Mouse (Mus musculus): ENCODE measurements around the gene Mapk12. TPM values are rescaled to one million over a fixed set of nuclear protein-coding genes. Genes with fewer than 3 reads are reported as not detected.

Gene Mapk12
- polyA plus RNA-seq, 1 experiment, result 2.4 TPM

DNA sequence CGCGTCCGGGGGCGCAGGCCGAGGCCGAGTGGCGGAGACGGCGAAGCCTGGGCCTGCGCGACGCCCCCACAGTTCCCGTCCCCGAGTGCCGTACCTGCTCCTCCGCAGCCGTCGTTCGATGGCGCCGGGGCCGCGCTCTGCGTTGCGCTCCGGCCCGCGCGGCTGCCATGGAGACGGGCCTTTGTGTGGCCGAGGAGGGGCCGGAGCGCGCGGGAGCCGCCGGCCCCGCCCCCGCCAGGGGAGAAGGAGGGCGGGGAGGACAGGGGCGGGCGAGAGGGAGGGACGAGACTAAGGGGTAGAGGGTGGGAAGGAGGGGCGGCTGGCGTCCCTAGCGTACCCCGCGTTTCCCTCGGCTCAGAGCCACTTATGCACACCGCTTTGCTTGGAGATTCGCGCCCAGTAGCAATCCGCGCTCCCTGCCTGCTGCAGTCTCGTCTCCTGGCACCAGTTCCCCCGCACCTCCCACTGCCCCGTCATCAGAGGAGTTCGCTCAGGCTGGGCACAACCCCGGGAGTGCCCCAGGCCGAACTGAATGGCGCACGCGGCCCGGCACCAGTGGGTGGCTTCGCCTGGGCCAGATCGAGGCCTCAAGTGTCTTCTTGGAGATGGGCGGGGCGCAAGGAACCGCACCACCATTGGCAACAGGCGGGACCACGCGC lies 40.2 kb upstream of the Mapk12 start, which contains the start of gene Plxnb2:
Plxnb2 (minus strand) TSS at position 218 of the 659 bp plus-strand sequence.
- Histone ChIP-seq H3K27ac (ENCODE audit: insufficient read depth, low read depth, low read length) (peak within 1 kb of the TSS; percentile 100), H3K4me3 (ENCODE audit: low read depth, low read length) (peak within 1 kb of the TSS; percentile 89), H3K27me3 (ENCODE audit: control insufficient read depth, insufficient read depth, low read length) (no peaks in the 10 kb centered on the region), H3K36me3 (ENCODE audit: control insufficient read depth, insufficient read depth, low read length) (no peaks in the 10 kb centered on the region), H3K4me1 (ENCODE audit: control insufficient read depth, insufficient read depth, insufficient read length, low read length) (peaks cover 36% of the 10 kb centered on the region)
- peak; percentile 56; the same call in 1 of the 2 replicates for TF ChIP-seq POLR2A (IDR thresholded peaks at IDR 0.05; ENCODE audit: low read depth, low read length)
- no peak for TF ChIP-seq CTCF (IDR thresholded peaks at IDR 0.05; ENCODE audit: extremely low read depth, insufficient read length, insufficient replicate concordance, low read depth, low read length)
- 1% methylated on average over 69 of the region's 72 CpGs for WGBS

DNA sequence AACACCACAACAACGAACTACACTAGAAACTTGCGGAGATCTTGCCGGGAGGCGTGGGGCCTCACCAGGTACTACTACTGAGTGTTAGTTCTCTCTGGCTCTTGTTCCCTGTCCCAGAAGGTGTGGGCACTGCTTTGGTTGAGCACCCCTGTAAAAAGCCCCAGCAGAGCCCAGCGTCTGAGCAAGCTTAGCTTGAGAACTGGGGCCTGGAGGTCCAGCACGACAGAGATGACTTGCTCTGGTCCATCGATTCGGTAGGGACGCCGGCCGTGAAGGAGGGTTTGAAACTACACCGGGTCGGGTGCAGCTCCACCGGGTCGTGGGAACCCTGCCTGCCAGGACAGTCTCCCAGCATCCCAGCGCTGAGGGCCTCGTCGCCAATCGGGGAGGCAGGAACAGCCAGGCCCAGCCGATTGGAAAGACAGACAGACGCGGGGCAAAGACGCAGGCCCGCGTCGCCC lies 39.6 kb upstream of the Mapk12 start:
- Histone ChIP-seq H3K4me3 (ENCODE audit: low read depth, low read length) (peak overlapping the region; percentile 89), H3K36me3 (ENCODE audit: control insufficient read depth, insufficient read depth, low read length) (no peaks in the 10 kb centered on the region), H3K4me1 (ENCODE audit: control insufficient read depth, insufficient read depth, insufficient read length, low read length) (peaks cover 41% of the 10 kb centered on the region), H3K27me3 (ENCODE audit: control insufficient read depth, insufficient read depth, low read length) (no peaks in the 10 kb centered on the region), H3K27ac (ENCODE audit: insufficient read depth, low read depth, low read length) (peak overlapping the region; percentile 100)
- WGBS, result 1% methylated on average over 26 of the region's 26 CpGs
- TF ChIP-seq CTCF (IDR thresholded peaks at IDR 0.05; ENCODE audit: extremely low read depth, insufficient read length, insufficient replicate concordance, low read depth, low read length) (no peak), POLR2A (IDR thresholded peaks at IDR 0.05; ENCODE audit: low read depth, low read length) (no peak)

DNA sequence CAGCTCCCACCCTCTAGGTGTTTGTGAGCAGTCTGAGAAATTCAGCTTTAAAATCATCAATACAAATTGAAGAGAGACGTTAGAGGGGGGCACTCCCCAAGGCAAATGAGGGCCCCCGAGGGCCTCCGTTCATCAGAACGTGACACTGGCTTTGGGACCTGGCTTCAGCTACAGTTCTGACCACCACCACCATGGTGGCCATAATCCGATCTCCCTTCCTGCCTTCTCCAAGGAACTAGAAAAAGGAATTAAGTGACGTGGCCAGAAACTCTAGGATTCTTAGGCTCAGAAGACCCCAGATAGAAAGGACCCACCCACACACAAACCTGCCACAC lies 39.1 kb upstream of the Mapk12 start:
- Histone ChIP-seq H3K4me1 (ENCODE audit: control insufficient read depth, insufficient read depth, insufficient read length, low read length) (peaks cover 46% of the 10 kb centered on the region), H3K4me3 (ENCODE audit: low read depth, low read length) (peak overlapping the region; percentile 89), H3K27ac (ENCODE audit: insufficient read depth, low read depth, low read length) (peak overlapping the region; percentile 100), H3K27me3 (ENCODE audit: control insufficient read depth, insufficient read depth, low read length) (no peaks in the 10 kb centered on the region), H3K36me3 (ENCODE audit: control insufficient read depth, insufficient read depth, low read length) (no peaks in the 10 kb centered on the region)
- 16% methylated on average over 6 of the region's 6 CpGs for WGBS
- TF ChIP-seq POLR2A (IDR thresholded peaks at IDR 0.05; ENCODE audit: low read depth, low read length) (no peak), CTCF (IDR thresholded peaks at IDR 0.05; ENCODE audit: extremely low read depth, insufficient read length, insufficient replicate concordance, low read depth, low read length) (no peak)

DNA sequence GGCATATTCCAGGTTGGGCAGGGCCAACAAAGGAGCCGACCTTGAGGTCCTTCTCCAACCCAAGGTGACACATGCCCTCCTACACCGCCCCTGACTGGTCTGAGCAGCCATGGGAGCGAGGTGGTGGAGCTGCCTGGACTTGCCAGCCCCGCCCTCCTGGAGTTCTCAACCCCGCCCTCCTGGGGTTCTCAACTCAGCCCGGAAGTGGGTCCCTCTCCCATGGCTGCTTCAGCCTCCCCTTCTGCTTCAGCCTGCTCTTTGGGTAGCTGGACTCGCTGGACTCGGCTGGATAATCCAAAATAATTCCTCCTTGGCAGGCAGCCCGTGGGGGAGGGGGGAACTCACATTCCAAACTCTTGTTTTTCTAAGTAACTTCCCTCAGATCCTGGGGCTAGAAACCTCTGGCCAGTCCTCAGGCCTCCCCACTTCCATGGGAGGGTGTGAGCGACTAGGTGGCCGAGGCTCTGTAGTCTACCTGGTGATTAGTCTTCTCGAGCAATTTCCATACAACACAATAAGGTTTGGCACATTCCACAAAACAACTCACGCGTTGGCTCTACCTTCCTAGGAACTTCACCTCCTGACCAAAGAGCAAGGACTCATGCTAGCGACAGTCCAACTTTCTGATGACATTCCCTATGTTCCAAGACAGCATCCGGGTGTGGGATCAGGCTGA lies 38.6 kb upstream of the Mapk12 start:
- Histone ChIP-seq H3K27ac (ENCODE audit: insufficient read depth, low read depth, low read length) (peak overlapping the region; percentile 100), H3K27me3 (ENCODE audit: control insufficient read depth, insufficient read depth, low read length) (no peaks in the 10 kb centered on the region), H3K36me3 (ENCODE audit: control insufficient read depth, insufficient read depth, low read length) (no peaks in the 10 kb centered on the region), H3K4me3 (ENCODE audit: low read depth, low read length) (peak overlapping the region; percentile 89), H3K4me1 (ENCODE audit: control insufficient read depth, insufficient read depth, insufficient read length, low read length) (peaks cover 51% of the 10 kb centered on the region)
- WGBS, result 6% methylated on average over 16 of the region's 16 CpGs
- TF ChIP-seq CTCF (IDR thresholded peaks at IDR 0.05; ENCODE audit: extremely low read depth, insufficient read length, insufficient replicate concordance, low read depth, low read length), result no peak
- peak; percentile 62; the same call in 1 of the 2 replicates for TF ChIP-seq POLR2A (IDR thresholded peaks at IDR 0.05; ENCODE audit: low read depth, low read length)

DNA sequence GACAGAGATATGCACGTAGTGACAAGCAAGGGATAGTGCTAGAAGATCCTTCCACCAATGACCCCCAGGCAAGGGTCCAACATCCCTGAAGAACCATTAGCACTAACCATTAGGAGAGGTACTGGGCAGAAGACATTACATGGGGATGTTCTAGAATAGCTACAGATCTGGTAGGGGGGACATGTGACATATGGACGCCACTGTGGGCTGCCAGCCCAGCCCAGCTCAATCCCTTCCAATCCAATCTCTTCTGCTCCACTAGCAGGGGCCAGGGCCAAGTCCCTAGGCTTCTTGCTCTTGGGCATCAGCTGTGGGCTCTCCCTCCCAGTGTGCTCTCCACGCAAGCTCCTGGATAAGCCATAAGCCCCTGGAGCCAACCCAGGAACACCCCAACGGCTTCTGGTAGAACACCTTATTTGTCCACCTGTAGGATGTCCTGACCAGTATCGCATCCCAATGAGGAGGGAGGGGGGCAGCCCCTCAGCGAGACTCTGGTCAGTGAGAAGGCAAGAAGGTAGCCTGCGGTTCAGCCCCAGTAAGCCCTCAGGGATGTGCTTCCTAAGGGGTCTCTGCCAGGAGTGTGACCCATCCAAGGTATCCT lies 37.9 kb upstream of the Mapk12 start:
- Histone ChIP-seq H3K27ac (ENCODE audit: insufficient read depth, low read depth, low read length) (peak overlapping the region; percentile 100), H3K27me3 (ENCODE audit: control insufficient read depth, insufficient read depth, low read length) (no peaks in the 10 kb centered on the region), H3K4me1 (ENCODE audit: control insufficient read depth, insufficient read depth, insufficient read length, low read length) (peaks cover 55% of the 10 kb centered on the region), H3K36me3 (ENCODE audit: control insufficient read depth, insufficient read depth, low read length) (no peaks in the 10 kb centered on the region), H3K4me3 (ENCODE audit: low read depth, low read length) (peak overlapping the region; percentile 89)
- 38% methylated on average over 7 of the region's 7 CpGs for WGBS
- TF ChIP-seq CTCF (IDR thresholded peaks at IDR 0.05; ENCODE audit: extremely low read depth, insufficient read length, insufficient replicate concordance, low read depth, low read length) (no peak), POLR2A (IDR thresholded peaks at IDR 0.05; ENCODE audit: low read depth, low read length) (no peak)

DNA sequence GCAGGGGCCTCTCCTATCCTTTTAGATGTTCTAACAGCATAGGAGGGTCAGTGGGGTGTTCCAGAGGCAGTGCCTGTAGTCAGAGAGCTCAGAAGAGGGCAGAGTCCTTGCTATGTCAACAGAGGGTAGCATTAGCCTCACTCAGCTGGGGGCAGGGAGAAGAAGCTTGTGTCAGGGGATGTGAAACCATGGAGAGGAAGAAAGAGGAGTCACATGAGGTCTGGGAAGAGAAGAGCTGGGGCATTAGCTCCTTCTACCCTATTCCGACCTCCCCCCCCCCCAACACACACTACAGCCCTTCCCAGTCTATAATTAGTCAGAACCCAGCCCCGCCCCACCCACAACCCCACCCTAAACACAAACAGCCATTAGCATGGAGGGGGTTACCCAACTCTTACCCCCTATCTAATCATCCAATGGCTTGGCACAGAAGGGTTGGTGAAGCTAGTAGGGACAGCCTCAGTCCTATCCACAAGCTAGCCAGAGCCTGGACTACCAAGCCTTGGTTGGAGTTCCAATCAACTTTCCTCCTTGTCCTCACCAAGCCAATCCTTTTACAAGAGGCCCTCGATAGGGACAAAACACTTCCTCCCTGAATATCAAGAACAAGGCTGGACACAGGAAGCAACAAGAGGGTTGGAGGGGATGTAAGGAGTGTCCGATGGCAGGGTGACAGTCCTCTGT lies 37.2 kb upstream of the Mapk12 start:
- H3K4me1 ChIP-seq (ENCODE audit: control insufficient read depth, insufficient read depth, insufficient read length, low read length), result peaks cover 50% of the 10 kb centered on the region
- peak overlapping the region; percentile 89 for H3K4me3 ChIP-seq (ENCODE audit: low read depth, low read length)
- peak overlapping the region; percentile 100 for H3K27ac ChIP-seq (ENCODE audit: insufficient read depth, low read depth, low read length)
- H3K36me3 ChIP-seq (ENCODE audit: control insufficient read depth, insufficient read depth, low read length), result no peaks in the 10 kb centered on the region
- WGBS, result 27% methylated on average over 4 of the region's 4 CpGs
- H3K27me3 ChIP-seq (ENCODE audit: control insufficient read depth, insufficient read depth, low read length), result no peaks in the 10 kb centered on the region
- no peak for TF ChIP-seq POLR2A (IDR thresholded peaks at IDR 0.05; ENCODE audit: low read depth, low read length)
- no peak for TF ChIP-seq CTCF (IDR thresholded peaks at IDR 0.05; ENCODE audit: extremely low read depth, insufficient read length, insufficient replicate concordance, low read depth, low read length)
